Mouse (Mus musculus) embryonic facial prominence, embryonic 13.5 days (tissue): ENCODE measurements around the gene Snrnp40. TPM values are rescaled to one million over a fixed set of nuclear protein-coding genes. Genes with fewer than 3 reads are reported as not detected.
A peak's percentile ranks its signal among the peaks of the same experiment; 100 is the strongest.

ENCODE experiments used
- ATAC-seq: fragments of 200-750 bp; cut with Nextera tagmentation; 2 replicates; pipeline ENCODE4 v1.8.0; 2017; ENCODE audit warnings: low read depth; ENCODE audit not compliant: insufficient number of reproducible peaks, insufficient read depth, low FRiP score, low TSS enrichment
- H3K27ac ChIP-seq: fragments of 300-500 bp; sonication (generic); 2 replicates; pipeline ENCODE4 v1.5.1; 2015; ENCODE audit warnings: moderate library complexity, mild to moderate bottlenecking, inconsistent platforms
- H3K27me3 ChIP-seq: fragments of 300-500 bp; sonication (generic); 2 replicates; pipeline ENCODE4 v1.6.1; 2015; ENCODE audit warnings: mild to moderate bottlenecking, inconsistent platforms
- H3K36me3 ChIP-seq: fragments of 300-500 bp; sonication (generic); 2 replicates; pipeline ENCODE4 v1.6.1; 2015; ENCODE audit warnings: mild to moderate bottlenecking, inconsistent platforms
- H3K4me1 ChIP-seq: fragments of 300-500 bp; sonication (generic); 2 replicates; pipeline ENCODE4 v1.6.1; 2015; ENCODE audit warnings: inconsistent platforms
- H3K4me2 ChIP-seq: fragments of 300-500 bp; sonication (generic); 2 replicates; pipeline ENCODE4 v1.6.1; 2015; ENCODE audit warnings: moderate library complexity, mild to moderate bottlenecking, inconsistent platforms
- H3K4me3 ChIP-seq: fragments of 300-500 bp; sonication (generic); 2 replicates; pipeline ENCODE4 v1.5.1; 2015; ENCODE audit warnings: mild to moderate bottlenecking, inconsistent platforms
- H3K9ac ChIP-seq: fragments of 300-500 bp; sonication (generic); 2 replicates; pipeline ENCODE4 v1.6.1; 2015; ENCODE audit warnings: mild to moderate bottlenecking, inconsistent platforms
- H3K9me3 ChIP-seq: fragments of 300-500 bp; sonication (generic); 2 replicates; pipeline ENCODE4 v1.6.1; 2016; ENCODE audit warnings: inconsistent platforms
- WGBS: fragments of 180-500 bp; shearing (Covaris S2); methylation state at CpG from one replicate; pipeline ENCODE4 v1.1.7; 2015; ENCODE audit warnings: mixed read lengths; 5-methylcytosine and 5-hydroxymethylcytosine counted together
- polyA plus RNA-seq: library from polyadenylated mRNA; unstranded; fragments of >200 nt; fragmentation: Nextera tagmentation; extraction: Ambion mirVana; gene quantifications from 2 replicates; pipeline ENCODE4 v1.2.1, GENCODE M21; 2015

The Snrnp40 gene
- polyA plus RNA-seq: 152 and 176 TPM in 2 replicates

DNA sequence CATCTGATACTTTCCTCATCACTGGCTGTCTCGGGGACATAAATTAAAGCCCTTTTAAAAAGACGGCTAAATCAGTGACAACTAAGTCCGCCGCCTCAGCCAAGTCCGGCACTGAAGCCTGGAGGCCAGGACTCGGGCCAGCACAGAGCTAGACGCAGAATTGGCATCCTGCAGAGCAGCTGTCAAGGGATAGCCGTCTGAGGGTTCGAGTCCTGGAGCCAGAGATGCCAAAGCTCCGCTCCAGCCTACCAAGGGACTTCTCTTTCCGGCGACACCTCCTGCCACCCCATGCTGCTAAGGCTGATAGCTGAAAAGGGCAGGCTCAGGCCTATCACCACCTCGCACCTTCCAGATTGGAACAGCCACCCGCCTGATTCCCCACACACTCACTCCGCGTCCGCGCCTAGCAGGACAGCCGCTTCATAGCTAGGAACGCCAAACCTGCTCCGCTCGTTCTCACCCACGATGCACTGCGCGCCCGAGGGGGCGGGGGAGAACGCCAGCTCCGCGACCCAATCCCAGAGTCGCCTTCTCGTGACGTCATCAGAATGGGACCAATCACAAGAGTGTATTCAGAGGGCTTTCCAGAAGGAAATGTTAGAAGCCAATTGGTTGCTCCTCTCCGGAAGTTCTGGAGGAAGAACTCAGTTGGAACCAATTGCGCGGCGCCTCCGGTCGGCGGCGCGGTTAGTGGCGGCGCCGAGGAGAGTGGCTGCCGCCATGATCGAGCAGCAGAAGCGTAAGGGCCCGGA lies at the start of gene Snrnp40, which contains the start of gene Zcchc17:
Snrnp40 (plus strand) TSS at position 647 of the 752 bp plus-strand sequence.
Zcchc17 (minus strand) TSS at position 458 of the 752 bp plus-strand sequence.
- Histone ChIP-seq H3K27ac (peak within 1 kb of the TSS; percentile 81), H3K4me2 (peak within 1 kb of the TSS; percentile 82), H3K9me3 (no peaks in the 10 kb centered on the region), H3K9ac (peak within 1 kb of the TSS; percentile 95), H3K36me3 (peaks cover 42% of the 10 kb centered on the region), H3K27me3 (no peaks in the 10 kb centered on the region), H3K4me3 (peak within 1 kb of the TSS; percentile 98), H3K4me1 (peaks cover 25% of the 10 kb centered on the region)
- peak; percentile 96 for ATAC-seq
- under 1% methylated on average over 49 of the region's 49 CpGs for WGBS

- no peak for ATAC-seq
- no peak overlapping the region for H3K9ac ChIP-seq
- WGBS: 89% methylated on average over 3 of the region's 3 CpGs
- no peak overlapping the region for H3K4me3 ChIP-seq
- H3K4me2 ChIP-seq: no peak overlapping the region
- H3K36me3 ChIP-seq: peaks cover 46% of the 10 kb centered on the region
- H3K27me3 ChIP-seq: peaks cover 38% of the 10 kb centered on the region
- no peak overlapping the region for H3K27ac ChIP-seq
- H3K9me3 ChIP-seq: no peaks in the 10 kb centered on the region
- H3K4me1 ChIP-seq: peaks cover 9% of the 10 kb centered on the region
These were observed 47.4 kb upstream of the Snrnp40 start for GRCm38 (mm10) chr4:130312526-130312925.

GRCm38 (mm10) chr4:130313552-130313951 lies 46.4 kb upstream of the Snrnp40 start:
- Histone ChIP-seq H3K27ac (no peak overlapping the region), H3K4me3 (no peak overlapping the region), H3K27me3 (peaks cover 28% of the 10 kb centered on the region), H3K4me1 (peaks cover 5% of the 10 kb centered on the region), H3K4me2 (no peak overlapping the region), H3K9me3 (no peaks in the 10 kb centered on the region), H3K36me3 (peaks cover 56% of the 10 kb centered on the region), H3K9ac (no peak overlapping the region)
- 89% methylated on average over 4 of the region's 4 CpGs for WGBS
- ATAC-seq: no peak

GRCm38 (mm10) chr4:130315771-130316527 lies 44.0 kb upstream of the Snrnp40 start:
- no peak overlapping the region for H3K9ac ChIP-seq
- 0 out of 2 replicates have a peak, but pooled peaks have one; percentile 22 for ATAC-seq
- no peak overlapping the region for H3K27ac ChIP-seq
- H3K4me1 ChIP-seq: no peaks in the 10 kb centered on the region
- 80% methylated on average over 13 of the region's 13 CpGs for WGBS
- H3K36me3 ChIP-seq: peaks cover 76% of the 10 kb centered on the region
- no peak overlapping the region for H3K4me3 ChIP-seq
- no peak overlapping the region for H3K4me2 ChIP-seq
- H3K9me3 ChIP-seq: no peaks in the 10 kb centered on the region
- peaks cover 4% of the 10 kb centered on the region; the same call in 1 of the 2 replicates for H3K27me3 ChIP-seq

DNA sequence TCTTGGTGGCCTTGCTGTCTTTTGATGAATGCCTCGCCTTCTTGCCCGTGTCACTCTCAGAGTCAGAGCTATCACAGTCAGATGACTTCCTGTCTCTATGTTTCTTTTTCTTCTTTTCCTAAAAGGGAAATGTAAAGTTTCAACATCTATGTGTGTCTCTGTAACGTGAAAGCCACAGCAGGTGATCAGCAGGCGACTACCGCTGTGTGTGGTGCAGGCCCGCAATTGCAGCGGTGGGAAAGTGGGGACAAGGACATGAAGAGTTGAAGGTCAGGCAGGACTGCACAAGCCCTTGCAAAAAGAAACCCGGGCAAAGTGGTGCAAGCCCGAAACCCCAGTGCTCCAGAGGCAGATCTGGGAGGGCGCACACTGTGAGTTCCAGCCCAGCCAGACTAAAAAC lies 43.2 kb upstream of the Snrnp40 start:
- H3K9ac ChIP-seq: no peak overlapping the region
- H3K27ac ChIP-seq: no peak overlapping the region
- no peaks in the 10 kb centered on the region for H3K4me1 ChIP-seq
- WGBS: 83% methylated on average over 10 of the region's 10 CpGs
- H3K4me2 ChIP-seq: no peak overlapping the region
- H3K4me3 ChIP-seq: no peak overlapping the region
- no peak for ATAC-seq
- no peaks in the 10 kb centered on the region for H3K27me3 ChIP-seq
- peaks cover 80% of the 10 kb centered on the region for H3K36me3 ChIP-seq
- H3K9me3 ChIP-seq: no peaks in the 10 kb centered on the region

GRCm38 (mm10) chr4:130318122-130318521 lies 41.8 kb upstream of the Snrnp40 start:
- Histone ChIP-seq H3K9me3 (no peaks in the 10 kb centered on the region), H3K4me1 (no peaks in the 10 kb centered on the region), H3K4me2 (no peak overlapping the region), H3K4me3 (no peak overlapping the region), H3K27ac (no peak overlapping the region), H3K9ac (no peak overlapping the region), H3K36me3 (peaks cover 88% of the 10 kb centered on the region), H3K27me3 (no peaks in the 10 kb centered on the region)
- ATAC-seq: no peak
- WGBS: 64% methylated on average over 3 of the region's 3 CpGs

- H3K36me3 ChIP-seq: peaks cover 88% of the 10 kb centered on the region
- no peak overlapping the region for H3K9ac ChIP-seq
- 82% methylated on average over 7 of the region's 7 CpGs for WGBS
- no peak overlapping the region for H3K27ac ChIP-seq
- no peak overlapping the region for H3K4me2 ChIP-seq
- no peaks in the 10 kb centered on the region for H3K4me1 ChIP-seq
- no peak overlapping the region for H3K4me3 ChIP-seq
- no peaks in the 10 kb centered on the region for H3K9me3 ChIP-seq
- H3K27me3 ChIP-seq: no peaks in the 10 kb centered on the region
- no peak for ATAC-seq
These were observed 40.4 kb upstream of the Snrnp40 start for GRCm38 (mm10) chr4:130319564-130319963.

DNA sequence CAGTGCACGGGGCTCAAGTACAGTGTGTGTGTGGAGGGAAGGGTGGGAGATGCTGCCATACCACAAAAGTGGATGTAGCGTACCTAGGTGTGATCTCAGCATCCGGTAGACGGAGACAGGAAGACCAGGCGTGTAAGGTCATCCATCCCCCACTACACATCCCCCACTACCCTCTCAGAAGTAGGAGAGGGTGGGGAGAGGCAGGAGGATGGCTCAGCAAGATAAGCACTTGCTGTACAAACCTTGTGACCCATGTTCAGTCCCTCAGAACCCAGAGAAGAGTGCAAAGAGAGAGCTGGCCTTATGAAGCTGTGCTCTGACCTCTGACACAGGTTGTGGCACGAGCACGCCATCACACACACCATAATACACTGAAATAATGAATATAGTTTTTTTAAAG lies 38.3 kb upstream of the Snrnp40 start:
- ATAC-seq: no peak
- H3K4me2 ChIP-seq: no peak overlapping the region
- no peak overlapping the region for H3K27ac ChIP-seq
- 90% methylated on average over 7 of the region's 7 CpGs for WGBS
- no peaks in the 10 kb centered on the region for H3K9me3 ChIP-seq
- H3K36me3 ChIP-seq: peaks cover 90% of the 10 kb centered on the region
- no peak overlapping the region for H3K9ac ChIP-seq
- H3K4me1 ChIP-seq: no peaks in the 10 kb centered on the region
- no peaks in the 10 kb centered on the region for H3K27me3 ChIP-seq
- H3K4me3 ChIP-seq: no peak overlapping the region

DNA sequence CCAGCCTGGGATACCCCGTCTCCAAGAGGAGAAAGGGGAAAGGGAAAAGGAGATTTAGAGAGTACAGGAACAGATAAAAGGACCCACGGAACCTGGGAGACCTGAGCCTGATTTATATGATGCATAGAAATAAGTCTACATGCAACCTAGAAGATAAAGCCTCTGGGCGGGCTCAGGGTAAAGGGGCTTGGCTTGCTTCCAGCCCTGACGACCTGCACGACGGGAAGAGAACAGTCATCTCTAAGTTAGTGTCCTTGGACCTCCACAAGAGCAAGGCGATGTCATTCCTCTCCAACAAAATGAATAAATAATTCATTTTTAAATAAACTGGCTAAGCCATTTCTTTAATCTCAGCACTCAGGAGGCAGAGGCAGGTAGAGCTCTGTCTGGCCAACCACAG lies 37.4 kb upstream of the Snrnp40 start:
- H3K4me1 ChIP-seq: no peaks in the 10 kb centered on the region
- H3K27ac ChIP-seq: no peak overlapping the region
- 83% methylated on average over 7 of the region's 7 CpGs for WGBS
- no peaks in the 10 kb centered on the region for H3K27me3 ChIP-seq
- ATAC-seq: no peak
- no peak overlapping the region for H3K4me2 ChIP-seq
- H3K4me3 ChIP-seq: no peak overlapping the region
- H3K9ac ChIP-seq: no peak overlapping the region
- peaks cover 91% of the 10 kb centered on the region for H3K36me3 ChIP-seq
- H3K9me3 ChIP-seq: no peaks in the 10 kb centered on the region

DNA sequence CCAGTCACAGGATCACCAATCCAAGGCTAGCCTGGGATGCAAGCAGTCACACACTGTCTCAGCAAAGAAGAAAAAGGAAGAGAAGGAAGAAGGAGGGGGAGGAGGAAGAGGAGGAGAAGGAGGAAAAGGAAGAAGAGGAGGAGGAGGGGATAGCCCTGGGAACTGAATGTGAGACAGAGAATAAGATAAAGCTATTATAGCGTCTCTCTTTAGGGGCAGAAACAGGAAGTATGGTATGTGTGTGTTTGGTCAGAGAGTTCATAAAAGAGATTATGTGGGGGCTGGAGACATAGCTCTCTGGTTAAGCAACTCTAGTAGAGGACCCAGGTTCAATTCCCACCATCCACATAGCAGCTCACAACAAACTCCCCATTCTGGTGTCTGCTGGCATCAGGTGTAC lies 36.8 kb upstream of the Snrnp40 start:
- Histone ChIP-seq H3K9ac (no peak overlapping the region), H3K4me2 (no peak overlapping the region), H3K4me3 (no peak overlapping the region), H3K4me1 (no peaks in the 10 kb centered on the region), H3K27me3 (no peaks in the 10 kb centered on the region), H3K36me3 (peaks cover 91% of the 10 kb centered on the region), H3K9me3 (no peaks in the 10 kb centered on the region), H3K27ac (no peak overlapping the region)
- no peak for ATAC-seq
- 79% methylated on average over 1 of the region's 1 CpGs for WGBS

DNA sequence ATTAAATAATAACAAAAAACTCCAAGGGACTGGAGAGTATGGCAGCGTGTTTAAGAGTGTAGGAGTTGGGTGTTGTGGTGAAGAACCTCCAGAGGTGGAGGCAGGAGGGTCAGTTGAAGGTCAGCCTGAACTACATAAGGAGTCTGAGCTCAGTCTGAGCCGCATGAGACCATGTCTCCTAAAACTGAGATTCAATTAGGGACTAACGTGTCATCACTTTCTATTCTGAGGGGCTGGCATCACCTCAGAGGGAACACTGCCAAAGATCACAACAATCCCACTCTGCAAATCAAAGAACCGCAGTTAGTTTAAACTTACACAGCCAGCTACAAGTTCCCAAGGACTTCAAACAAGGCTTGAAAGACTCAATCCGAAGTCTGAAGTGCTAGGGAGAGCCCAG lies 36.3 kb upstream of the Snrnp40 start:
- no peak overlapping the region for H3K4me2 ChIP-seq
- H3K27me3 ChIP-seq: no peaks in the 10 kb centered on the region
- no peak overlapping the region for H3K9ac ChIP-seq
- peaks cover 90% of the 10 kb centered on the region for H3K36me3 ChIP-seq
- WGBS: 79% methylated on average over 5 of the region's 5 CpGs
- H3K9me3 ChIP-seq: no peaks in the 10 kb centered on the region
- H3K27ac ChIP-seq: no peak overlapping the region
- no peak overlapping the region for H3K4me3 ChIP-seq
- ATAC-seq: no peak
- H3K4me1 ChIP-seq: no peaks in the 10 kb centered on the region

DNA sequence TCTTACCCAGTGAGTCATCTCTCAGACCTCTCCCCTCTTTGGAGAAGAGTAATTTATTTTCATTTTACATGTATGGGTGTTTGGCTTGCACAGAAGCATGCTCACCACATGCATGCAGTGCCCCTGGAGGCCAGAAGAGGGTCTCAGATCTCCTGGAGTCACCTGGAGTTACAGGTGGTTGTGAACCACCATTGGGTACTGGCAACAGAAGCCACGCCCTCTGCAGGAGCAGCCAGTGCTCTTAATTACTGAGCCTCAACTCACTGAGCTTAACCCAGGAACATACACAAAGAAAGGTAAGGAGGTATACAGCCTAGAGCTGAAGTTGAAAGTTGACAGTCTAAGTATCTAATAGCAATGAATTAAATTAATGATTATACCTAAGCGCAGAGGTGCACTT lies 34.5 kb upstream of the Snrnp40 start:
- Histone ChIP-seq H3K4me2 (no peak overlapping the region), H3K4me3 (no peak overlapping the region), H3K9me3 (no peaks in the 10 kb centered on the region), H3K36me3 (peaks cover 84% of the 10 kb centered on the region), H3K27ac (no peak overlapping the region), H3K27me3 (no peaks in the 10 kb centered on the region), H3K9ac (no peak overlapping the region), H3K4me1 (no peaks in the 10 kb centered on the region)
- no peak for ATAC-seq
- 95% methylated on average over 2 of the region's 2 CpGs for WGBS
